Mouse (Mus musculus) regulatory T cell (primary cell): ENCODE measurements around the gene Sstr3.

Experiments
- in situ Hi-C: fragments of 300-600 bp; cut with MboI, MseI; formaldehyde crosslinking; loops from one replicate; pipeline ENCODE4 v1.15.1; 2025; ENCODE audit warnings: high pct_unique_total_duplicates

Gene Sstr3

GRCm38 (mm10) chr15:78531901-78532469 lies 12.5 kb downstream of the Sstr3 start:
- in situ Hi-C loops = loop anchor here (10.0 kb wide), 1 partner anchor 347 kb away; no protein-coding TSS in a partner anchor

GRCm38 (mm10) chr15:78531451-78531720 lies 13.1 kb downstream of the Sstr3 start:
- in situ Hi-C loops = loop anchor here (10.0 kb wide), 1 partner anchor 347 kb away; no protein-coding TSS in a partner anchor

GRCm38 (mm10) chr15:78530671-78531450 lies 13.6 kb downstream of the Sstr3 start, which contains the start of gene C1qtnf6:
Gene C1qtnf6, minus strand, starts transcription at chr15:78531416.
- in situ Hi-C loops = loop anchor here (10.0 kb wide), 1 partner anchor 346 kb away; no protein-coding TSS in a partner anchor

GRCm38 (mm10) chr15:78530141-78530540 lies 14.3 kb downstream of the Sstr3 start:
- in situ Hi-C loops = loop anchor here (10.0 kb wide), 1 partner anchor 345 kb away; no protein-coding TSS in a partner anchor

- in situ Hi-C loops = no loop called here
Observed at GRCm38 (mm10) chr15:78529428-78529990, 15.0 kb downstream of the Sstr3 start.

GRCm38 (mm10) chr15:78528726-78529411 lies 15.6 kb downstream of the Sstr3 start:
- in situ Hi-C loops = no loop called here

- in situ Hi-C loops = no loop called here
Observed at GRCm38 (mm10) chr15:78527973-78528372, 16.5 kb downstream of the Sstr3 start.

- in situ Hi-C loops = no loop called here
Observed at GRCm38 (mm10) chr15:78524163-78524562, 20.3 kb downstream of the Sstr3 start.

- in situ Hi-C loops = no loop called here
Observed at GRCm38 (mm10) chr15:78521892-78522291, 22.6 kb downstream of the Sstr3 start.

- in situ Hi-C loops = no loop called here
Observed at GRCm38 (mm10) chr15:78521331-78521730, 23.2 kb downstream of the Sstr3 start.

GRCm38 (mm10) chr15:78520112-78520715 lies 24.3 kb downstream of the Sstr3 start:
- in situ Hi-C loops = no loop called here

- in situ Hi-C loops = no loop called here
Observed at GRCm38 (mm10) chr15:78518221-78518620, 26.3 kb downstream of the Sstr3 start.

- in situ Hi-C loops = no loop called here
Observed at GRCm38 (mm10) chr15:78515759-78516158, 28.7 kb downstream of the Sstr3 start.

- in situ Hi-C loops = no loop called here
Observed at GRCm38 (mm10) chr15:78514393-78515146, 29.9 kb downstream of the Sstr3 start.

- in situ Hi-C loops = no loop called here
Observed at GRCm38 (mm10) chr15:78513019-78513418, 31.5 kb downstream of the Sstr3 start.

- in situ Hi-C loops = no loop called here
Observed at GRCm38 (mm10) chr15:78511951-78512350, 32.5 kb downstream of the Sstr3 start.

- in situ Hi-C loops = no loop called here
Observed at GRCm38 (mm10) chr15:78510736-78511135, 33.7 kb downstream of the Sstr3 start.

GRCm38 (mm10) chr15:78510121-78510576 lies 34.3 kb downstream of the Sstr3 start:
- in situ Hi-C loops = no loop called here

GRCm38 (mm10) chr15:78509297-78509899 lies 35.1 kb downstream of the Sstr3 start:
- in situ Hi-C loops = no loop called here

GRCm38 (mm10) chr15:78508443-78508842 lies 36.0 kb downstream of the Sstr3 start:
- in situ Hi-C loops = no loop called here
